Mouse (Mus musculus): ENCODE measurements at regions not wholly inside any gene's neighbourhood (a gene's known extent, or its start where the extent isn't known, plus 50 kb on each side); places are given as distances from the start of the nearest gene placed in this dataset.

DNA sequence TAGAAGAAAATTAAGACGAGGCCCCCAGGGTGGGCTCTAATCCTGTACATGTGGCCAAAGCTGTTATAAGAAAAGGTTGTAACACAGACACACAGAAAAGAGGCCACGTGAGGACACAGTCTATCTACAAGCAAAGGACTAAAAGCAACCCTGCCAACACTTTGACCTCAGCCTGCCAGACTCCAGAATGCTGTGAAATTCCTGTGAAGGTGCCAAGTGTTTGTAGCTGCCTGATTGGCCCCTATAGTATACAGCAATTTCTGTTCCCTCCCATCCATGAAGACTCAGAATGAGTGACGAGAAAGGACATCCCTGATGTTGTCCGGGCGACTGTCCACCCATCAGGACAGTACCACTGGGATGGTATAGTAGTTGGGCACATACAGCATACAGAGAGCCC lies 209.8 kb upstream of the Arid1b start:
- TF ChIP-seq CTCF (IDR thresholded peaks at IDR 0.05; ENCODE audit: insufficient read depth, low read length) (no peak), POLR2A (IDR thresholded peaks at IDR 0.05; ENCODE audit: borderline replicate concordance, extremely low read depth, low read depth, low read length) (no peak)
